Mouse (Mus musculus) left cerebral cortex, postnatal 25 days (tissue): ENCODE measurements around the gene Npc1l1. TPM values are rescaled to one million over a fixed set of nuclear protein-coding genes. Genes with fewer than 3 reads are reported as not detected.
A peak's percentile ranks its signal among the peaks of the same experiment; 100 is the strongest.

Experiments used
- DNase-seq, 2 experiments: peaks; one replicate each; pipeline ENCODE4 v3.0.0; 2022; ENCODE audit warnings: low spot score in 2 of 2, mixed read lengths in 1 of 2
- intact Hi-C: fragments of 180-260 bp; cut with DNase I; formaldehyde crosslinking; loops from one replicate; pipeline ENCODE4 v1.15.1; 2025
- total RNA-seq, 2 experiments: library from RNA; stranded (reverse); gene quantifications; 2 replicates each; pipeline ENCODE4 v1.2.3; 2021

The Npc1l1 gene
- total RNA-seq, 2 experiments from 2014 or later, result 1.1 TPM

- intact Hi-C loops, result no loop called here
- DNase-seq, result no peak
These were observed 11.6 kb downstream of the Npc1l1 start for GRCm38 (mm10) chr11:6218189-6218896.

- no peak for DNase-seq
These were observed 13.1 kb downstream of the Npc1l1 start for GRCm38 (mm10) chr11:6216834-6217233.

GRCm38 (mm10) chr11:6208158-6208557 lies 21.8 kb downstream of the Npc1l1 start:
- no peak for DNase-seq
- intact Hi-C loops, result no loop called here

More at GRCm38 (mm10) chr11:6216834-6217233, 13.1 kb downstream of the Npc1l1 start:
- intact Hi-C loops, result no loop called here

GRCm38 (mm10) chr11:6207090-6207489 lies 22.9 kb downstream of the Npc1l1 start:
- no peak for DNase-seq
- intact Hi-C loops, result no loop called here

GRCm38 (mm10) chr11:6200570-6200969 lies 29.4 kb downstream of the Npc1l1 start:
- intact Hi-C loops, result loop anchor here (5.0 kb wide), 1 partner anchor 62 kb away; no protein-coding TSS in a partner anchor
- no peak for DNase-seq

- intact Hi-C loops, result loop anchor here (5.0 kb wide), 1 partner anchor 62 kb away; no protein-coding TSS in a partner anchor
- peak; percentile 93 to 95 for DNase-seq
These were observed 29.8 kb downstream of the Npc1l1 start, which contains the start of gene Nudcd3 for GRCm38 (mm10) chr11:6200087-6200569. TSS of gene Nudcd3 (minus strand) at chr11:6200415.

- peak in 1 of 2 experiments; percentile 17 for DNase-seq
- intact Hi-C loops, result loop anchor here (5.0 kb wide), 1 partner anchor 63 kb away; no protein-coding TSS in a partner anchor
These were observed 30.4 kb downstream of the Npc1l1 start, which contains the start of gene A730071L15Rik for GRCm38 (mm10) chr11:6199410-6200086. TSS of gene A730071L15Rik (plus strand) at chr11:6200029.

- DNase-seq, result no peak
- intact Hi-C loops, result no loop called here
These were observed 31.5 kb downstream of the Npc1l1 start for GRCm38 (mm10) chr11:6198449-6198848.

GRCm38 (mm10) chr11:6196780-6197179 lies 33.2 kb downstream of the Npc1l1 start:
- DNase-seq, result no peak
- intact Hi-C loops, result no loop called here

- intact Hi-C loops, result loop anchor here (1.0 kb wide), 1 partner anchor 192 kb away; no protein-coding TSS in a partner anchor
- DNase-seq, result peak; percentile 93 to 98
These were observed 42.1 kb downstream of the Npc1l1 start for GRCm38 (mm10) chr11:6187878-6188277.

GRCm38 (mm10) chr11:6187399-6187798 lies 42.5 kb downstream of the Npc1l1 start:
- no peak for DNase-seq
- intact Hi-C loops, result no loop called here

GRCm38 (mm10) chr11:6184202-6184935 lies 45.6 kb downstream of the Npc1l1 start:
- intact Hi-C loops, result no loop called here
- peak in 1 of 2 experiments; percentile 21 for DNase-seq

- DNase-seq, result no peak
- intact Hi-C loops, result no loop called here
These were observed 46.7 kb downstream of the Npc1l1 start for GRCm38 (mm10) chr11:6183246-6183645.

GRCm38 (mm10) chr11:6180811-6181399 lies 49.0 kb downstream of the Npc1l1 start:
- no peak for DNase-seq
- intact Hi-C loops, result no loop called here

- DNase-seq, result peak in 1 of 2 experiments; percentile 71
These were observed 50.7 kb downstream of the Npc1l1 start for GRCm38 (mm10) chr11:6179194-6179593.

GRCm38 (mm10) chr11:6178673-6179166 lies 51.2 kb downstream of the Npc1l1 start:
- intact Hi-C loops, result loop anchor here (1.0 kb wide), 3 partner anchors 24 to 113 kb away; no protein-coding TSS in a partner anchor

More at GRCm38 (mm10) chr11:6179194-6179593, 50.7 kb downstream of the Npc1l1 start:
- intact Hi-C loops, result loop anchor here (1.0 kb wide), 2 partner anchors 25 to 59 kb away; no protein-coding TSS in a partner anchor

GRCm38 (mm10) chr11:6177781-6178420 lies 52.0 kb downstream of the Npc1l1 start:
- DNase-seq, result no peak
- intact Hi-C loops, result loop anchor here (1.0 kb wide), 1 partner anchor 113 kb away; no protein-coding TSS in a partner anchor

More at GRCm38 (mm10) chr11:6178673-6179166, 51.2 kb downstream of the Npc1l1 start:
- DNase-seq, result peak in 1 of 2 experiments; percentile 88

- no peak for DNase-seq
- intact Hi-C loops, result loop anchor here (1.0 kb wide), 1 partner anchor 55 kb away; no protein-coding TSS in a partner anchor
These were observed 54.4 kb downstream of the Npc1l1 start for GRCm38 (mm10) chr11:6175506-6175905.
